Mouse (Mus musculus) ovary, postnatal 36 days (tissue): ENCODE data around the gene Vmn2r5.
"Not testable (repeated sequence)": the region's sequence is repeated elsewhere in the genome, so short reads cannot be mapped to it uniquely, and the experiment has no call there.

Experiments used
- DNase-seq: peaks from one replicate; pipeline ENCODE4 v3.0.0; 2022; ENCODE audit warnings: low spot score, mixed read lengths

The Vmn2r5 gene

DNA sequence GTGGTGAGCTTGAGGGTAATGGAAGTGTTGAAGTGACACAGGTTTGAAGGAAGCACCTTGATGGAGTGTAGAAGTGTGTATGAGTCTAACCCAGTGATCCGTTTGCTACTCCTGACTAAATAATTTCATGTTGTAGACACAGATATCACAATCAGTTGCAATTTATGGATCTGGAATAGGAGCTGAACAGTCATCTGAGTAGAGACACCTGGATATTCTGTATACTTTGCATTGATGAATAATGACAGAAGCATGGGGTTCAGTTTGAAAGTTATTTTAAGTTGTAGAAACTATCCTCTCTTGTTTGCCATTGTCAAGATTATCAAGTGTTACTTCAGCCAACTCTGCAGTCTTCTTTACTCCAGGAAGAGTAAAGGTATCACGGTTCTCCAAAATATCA lies at the start of gene Vmn2r5:
Vmn2r5 (minus strand) TSS at position 101 of the 400 bp plus-strand sequence.
- not testable (repeated sequence) for DNase-seq

- not testable (repeated sequence) for DNase-seq
Observed at GRCm38 (mm10) chr3:64523585-64523984, 13.9 kb upstream of the Vmn2r5 start.
